Mouse (Mus musculus): ENCODE data around the gene Slc25a36. TPM values are rescaled to one million over a fixed set of nuclear protein-coding genes. Genes with fewer than 3 reads are reported as not detected.

The Slc25a36 gene
- polyA plus RNA-seq, 1 experiment = 10.0 TPM

DNA sequence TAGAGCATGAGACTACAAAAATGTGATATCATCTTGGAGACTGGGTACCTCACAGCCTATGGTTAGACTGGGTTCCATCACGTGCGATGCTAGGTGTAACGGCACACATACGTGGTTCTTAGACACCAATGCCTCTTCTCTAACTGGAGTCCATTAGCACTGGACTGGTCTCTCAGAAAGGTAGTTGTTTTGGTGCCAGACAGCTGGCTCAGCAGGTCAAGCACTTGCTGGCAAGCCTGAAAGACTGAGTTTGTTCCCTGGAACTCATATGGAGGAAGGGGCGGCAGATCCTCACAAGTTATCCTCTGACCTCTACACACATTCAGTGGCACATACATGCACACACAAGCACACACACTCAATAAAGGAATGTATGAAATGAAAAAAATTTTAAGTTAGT, 32.5 kb upstream of the Slc25a36 start:
- H3K27ac ChIP-seq (ENCODE audit: control insufficient read depth, insufficient read depth, low read depth, low read length) = no peak overlapping the region
- no peak overlapping the region for H3K4me3 ChIP-seq (ENCODE audit: control insufficient read depth, low read depth, low read length)
- no peaks in the 10 kb centered on the region for H3K36me3 ChIP-seq (ENCODE audit: control insufficient read depth, insufficient read depth, low read length)
- TF ChIP-seq POLR2A (IDR thresholded peaks at IDR 0.05; ENCODE audit: control insufficient read depth, low read depth, low read length) (no peak), CTCF (IDR thresholded peaks at IDR 0.05; ENCODE audit: control insufficient read depth, insufficient read depth, insufficient replicate concordance, low read depth, low read length) (no peak)
- H3K4me1 ChIP-seq (ENCODE audit: control insufficient read depth, insufficient read depth, low read length) = no peaks in the 10 kb centered on the region
- H3K27me3 ChIP-seq (ENCODE audit: control insufficient read depth, insufficient read depth, low read length) = no peaks in the 10 kb centered on the region

DNA sequence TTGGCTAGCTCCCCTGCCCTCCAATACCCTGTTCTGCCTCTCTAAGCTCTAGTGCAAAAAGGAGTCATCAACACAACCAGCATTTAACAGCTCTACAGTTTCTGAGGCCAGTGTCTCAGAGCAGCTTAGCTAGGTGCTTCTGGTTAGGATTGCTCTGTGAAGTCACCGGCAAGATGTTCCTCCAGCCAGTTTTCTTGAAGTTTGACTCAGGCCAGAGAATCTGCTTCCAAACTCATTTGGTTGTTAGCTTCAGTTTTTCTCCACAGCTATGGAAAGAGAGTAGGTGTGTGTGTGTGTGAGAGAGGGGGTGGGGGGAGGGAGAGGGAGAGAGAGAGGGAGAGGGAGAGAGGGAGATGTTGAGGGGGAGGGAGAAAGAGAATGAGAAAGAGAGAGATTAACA, 31.6 kb upstream of the Slc25a36 start:
- TF ChIP-seq POLR2A (IDR thresholded peaks at IDR 0.05; ENCODE audit: control insufficient read depth, low read depth, low read length) = no peak
- no peak for TF ChIP-seq CTCF (IDR thresholded peaks at IDR 0.05; ENCODE audit: control insufficient read depth, insufficient read depth, insufficient replicate concordance, low read depth, low read length)
- H3K36me3 ChIP-seq (ENCODE audit: control insufficient read depth, insufficient read depth, low read length) = no peaks in the 10 kb centered on the region

DNA sequence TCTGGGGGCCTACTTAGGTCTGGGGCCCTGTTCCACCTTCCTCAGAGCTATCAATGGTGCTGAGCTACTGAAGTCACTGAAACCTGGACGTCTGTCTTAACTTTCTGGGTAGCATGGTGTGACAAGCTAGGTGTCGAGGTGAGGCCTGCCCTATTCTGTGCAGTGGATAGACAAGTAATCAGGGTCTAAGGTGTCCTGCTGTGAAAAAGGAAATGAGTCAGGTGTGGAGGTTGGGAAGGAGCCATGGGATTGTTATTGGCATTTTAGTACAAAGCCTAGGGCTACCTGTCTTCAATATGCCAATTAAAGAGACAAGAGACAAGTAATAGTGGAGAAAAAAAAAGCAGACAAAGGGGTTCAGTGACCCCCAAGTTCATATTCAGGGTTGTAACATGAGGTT, 30.8 kb upstream of the Slc25a36 start:
- no peak overlapping the region for H3K27ac ChIP-seq (ENCODE audit: control insufficient read depth, insufficient read depth, low read depth, low read length)
- no peak overlapping the region for H3K4me3 ChIP-seq (ENCODE audit: control insufficient read depth, low read depth, low read length)
- H3K27me3 ChIP-seq (ENCODE audit: control insufficient read depth, insufficient read depth, low read length) = no peaks in the 10 kb centered on the region
- no peaks in the 10 kb centered on the region for H3K4me1 ChIP-seq (ENCODE audit: control insufficient read depth, insufficient read depth, low read length)
- H3K36me3 ChIP-seq (ENCODE audit: control insufficient read depth, insufficient read depth, low read length) = no peaks in the 10 kb centered on the region
- TF ChIP-seq CTCF (IDR thresholded peaks at IDR 0.05; ENCODE audit: control insufficient read depth, insufficient read depth, insufficient replicate concordance, low read depth, low read length) (no peak), POLR2A (IDR thresholded peaks at IDR 0.05; ENCODE audit: control insufficient read depth, low read depth, low read length) (no peak)

More for the DNA sequence above, 31.6 kb upstream of the Slc25a36 start:
- H3K27me3 ChIP-seq (ENCODE audit: control insufficient read depth, insufficient read depth, low read length) = no peaks in the 10 kb centered on the region
- no peak overlapping the region for H3K4me3 ChIP-seq (ENCODE audit: control insufficient read depth, low read depth, low read length)
- H3K27ac ChIP-seq (ENCODE audit: control insufficient read depth, insufficient read depth, low read depth, low read length) = no peak overlapping the region
- H3K4me1 ChIP-seq (ENCODE audit: control insufficient read depth, insufficient read depth, low read length) = no peaks in the 10 kb centered on the region

DNA sequence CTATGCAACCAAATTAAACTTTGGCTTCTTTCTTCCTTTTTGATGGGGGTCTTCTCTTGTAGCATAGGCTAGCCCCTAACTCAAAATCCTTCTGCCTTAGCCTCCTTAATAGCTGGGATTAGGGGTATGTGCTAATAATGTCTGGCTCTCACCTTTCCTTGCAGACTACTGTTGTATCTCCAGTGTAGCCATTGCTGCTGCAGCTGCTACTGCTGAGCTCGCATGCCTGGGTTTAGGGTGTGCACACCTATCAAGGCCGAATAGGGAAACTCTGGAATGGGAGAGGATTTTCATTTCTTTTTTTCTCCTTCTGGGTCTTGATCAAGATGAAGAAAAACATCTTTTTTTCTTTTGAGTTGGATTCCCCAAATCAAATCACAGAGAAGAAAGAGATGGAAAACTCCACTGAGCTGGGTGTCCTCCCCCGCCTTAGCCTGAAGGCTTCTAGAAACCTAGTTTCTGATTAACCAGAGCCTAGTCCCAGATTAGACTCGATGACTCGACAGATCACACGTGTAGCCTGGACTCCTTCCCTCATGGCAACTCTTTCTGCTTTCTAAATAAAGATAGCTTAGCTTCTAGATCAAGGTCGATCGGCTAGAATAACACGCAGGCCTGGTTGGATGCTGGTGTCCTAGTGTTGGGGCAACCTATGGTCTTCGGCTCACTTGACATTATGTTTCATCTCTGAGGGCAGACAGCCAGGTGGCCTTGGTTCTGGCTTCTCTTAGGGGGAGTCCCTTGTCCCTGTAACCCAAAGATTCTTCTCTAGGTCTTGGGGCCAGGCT, 29.4 kb upstream of the Slc25a36 start:
- TF ChIP-seq POLR2A (IDR thresholded peaks at IDR 0.05; ENCODE audit: control insufficient read depth, low read depth, low read length) (no peak), CTCF (IDR thresholded peaks at IDR 0.05; ENCODE audit: control insufficient read depth, insufficient read depth, insufficient replicate concordance, low read depth, low read length) (no peak)
- Histone ChIP-seq H3K36me3 (ENCODE audit: control insufficient read depth, insufficient read depth, low read length) (no peaks in the 10 kb centered on the region), H3K27me3 (ENCODE audit: control insufficient read depth, insufficient read depth, low read length) (no peaks in the 10 kb centered on the region), H3K4me3 (ENCODE audit: control insufficient read depth, low read depth, low read length) (no peak overlapping the region), H3K4me1 (ENCODE audit: control insufficient read depth, insufficient read depth, low read length) (no peaks in the 10 kb centered on the region), H3K27ac (ENCODE audit: control insufficient read depth, insufficient read depth, low read depth, low read length) (no peak overlapping the region)

DNA sequence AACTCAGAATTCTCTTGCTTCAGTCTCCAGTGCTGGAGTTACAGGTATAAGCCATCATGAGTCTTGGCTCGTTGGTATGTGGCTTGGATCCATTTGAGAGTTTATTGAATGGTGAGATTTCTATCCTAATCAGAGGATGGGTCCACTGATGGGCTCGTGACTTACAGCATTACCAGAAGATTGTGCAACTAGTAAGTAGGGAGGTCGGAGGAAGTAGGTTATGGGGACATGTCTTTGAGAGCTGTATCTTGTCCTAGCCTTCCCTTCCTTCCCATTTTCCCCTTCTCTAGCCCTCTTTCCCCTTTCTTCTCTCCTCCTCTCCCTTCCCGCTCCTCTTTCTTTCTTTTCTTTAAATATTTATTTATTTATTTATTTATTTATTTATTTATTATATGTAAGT, 26.7 kb upstream of the Slc25a36 start:
- Histone ChIP-seq H3K4me3 (ENCODE audit: control insufficient read depth, low read depth, low read length) (no peak overlapping the region), H3K36me3 (ENCODE audit: control insufficient read depth, insufficient read depth, low read length) (no peaks in the 10 kb centered on the region), H3K27ac (ENCODE audit: control insufficient read depth, insufficient read depth, low read depth, low read length) (no peak overlapping the region), H3K4me1 (ENCODE audit: control insufficient read depth, insufficient read depth, low read length) (peaks cover 8% of the 10 kb centered on the region), H3K27me3 (ENCODE audit: control insufficient read depth, insufficient read depth, low read length) (no peaks in the 10 kb centered on the region)
- TF ChIP-seq POLR2A (IDR thresholded peaks at IDR 0.05; ENCODE audit: control insufficient read depth, low read depth, low read length) (no peak), CTCF (IDR thresholded peaks at IDR 0.05; ENCODE audit: control insufficient read depth, insufficient read depth, insufficient replicate concordance, low read depth, low read length) (no peak)

DNA sequence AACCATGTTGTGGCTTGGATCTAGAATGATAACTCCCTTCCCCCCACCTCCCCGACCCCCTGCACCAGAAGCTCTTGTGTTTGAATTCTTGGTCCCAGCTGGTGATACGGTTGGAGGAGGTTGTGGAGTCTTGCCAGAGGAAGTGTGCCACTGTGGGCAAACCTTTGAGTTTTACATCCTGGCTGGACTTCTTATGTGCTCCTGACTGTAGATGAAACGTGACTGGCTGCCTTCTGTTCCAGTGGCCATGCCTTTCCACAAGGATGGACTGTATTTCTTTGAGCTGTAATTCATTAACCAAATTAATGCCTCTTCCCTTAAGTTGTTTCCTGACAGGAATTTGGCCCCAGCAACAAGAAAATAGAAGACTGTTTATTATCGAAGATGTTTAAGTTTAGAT, 26.2 kb upstream of the Slc25a36 start:
- TF ChIP-seq CTCF (IDR thresholded peaks at IDR 0.05; ENCODE audit: control insufficient read depth, insufficient read depth, insufficient replicate concordance, low read depth, low read length) = no peak
- no peak for TF ChIP-seq POLR2A (IDR thresholded peaks at IDR 0.05; ENCODE audit: control insufficient read depth, low read depth, low read length)
- no peak overlapping the region for H3K27ac ChIP-seq (ENCODE audit: control insufficient read depth, insufficient read depth, low read depth, low read length)
- peaks cover 8% of the 10 kb centered on the region for H3K4me1 ChIP-seq (ENCODE audit: control insufficient read depth, insufficient read depth, low read length)

DNA sequence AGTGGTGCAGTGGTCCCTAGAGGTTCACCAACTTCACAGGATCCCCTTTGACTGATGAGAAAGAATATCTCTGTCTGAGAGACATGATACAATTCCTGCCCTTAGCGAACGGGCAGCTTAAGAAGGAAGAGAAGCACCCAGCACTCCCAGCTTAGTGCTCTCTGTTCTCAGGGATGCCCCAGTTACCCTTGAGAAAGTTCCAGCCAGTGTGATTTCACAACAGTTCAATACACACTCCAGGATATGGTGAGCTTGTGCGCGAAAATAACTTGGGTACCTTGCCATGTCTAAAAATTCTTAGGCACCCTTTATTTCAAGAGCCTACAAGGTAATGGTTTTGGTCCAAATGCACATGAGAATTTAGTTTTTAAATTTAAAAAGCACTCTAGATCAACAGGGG, 24.9 kb upstream of the Slc25a36 start:
- H3K27ac ChIP-seq (ENCODE audit: control insufficient read depth, insufficient read depth, low read depth, low read length) = no peak overlapping the region
- no peak for TF ChIP-seq CTCF (IDR thresholded peaks at IDR 0.05; ENCODE audit: control insufficient read depth, insufficient read depth, insufficient replicate concordance, low read depth, low read length)
- TF ChIP-seq POLR2A (IDR thresholded peaks at IDR 0.05; ENCODE audit: control insufficient read depth, low read depth, low read length) = no peak
- H3K4me3 ChIP-seq (ENCODE audit: control insufficient read depth, low read depth, low read length) = no peak overlapping the region
- H3K36me3 ChIP-seq (ENCODE audit: control insufficient read depth, insufficient read depth, low read length) = no peaks in the 10 kb centered on the region
- H3K27me3 ChIP-seq (ENCODE audit: control insufficient read depth, insufficient read depth, low read length) = no peaks in the 10 kb centered on the region
- H3K4me1 ChIP-seq (ENCODE audit: control insufficient read depth, insufficient read depth, low read length) = peaks cover 8% of the 10 kb centered on the region

More for the DNA sequence above, 26.2 kb upstream of the Slc25a36 start:
- H3K27me3 ChIP-seq (ENCODE audit: control insufficient read depth, insufficient read depth, low read length) = no peaks in the 10 kb centered on the region
- H3K4me3 ChIP-seq (ENCODE audit: control insufficient read depth, low read depth, low read length) = no peak overlapping the region
- no peaks in the 10 kb centered on the region for H3K36me3 ChIP-seq (ENCODE audit: control insufficient read depth, insufficient read depth, low read length)

Measured in testis, adult 2 months (tissue).